Mouse (Mus musculus) G1E (cell line): ENCODE data around the gene Zdhhc1. TPM values are rescaled to one million over a fixed set of nuclear protein-coding genes. Genes with fewer than 3 reads are reported as not detected.

ENCODE experiments used
- ATAC-seq: 2 replicates; pipeline ENCODE4 v1.8.0; 2016; ENCODE audit warnings: mild to moderate bottlenecking; ENCODE audit not compliant: insufficient number of reproducible peaks, poor library complexity, low FRiP score, severe bottlenecking; ENCODE audit errors: extremely low read depth
- DNase-seq: peaks from one replicate; pipeline ENCODE4 v3.0.0; 2012; ENCODE audit warnings: low spot score
- H3K27me3 ChIP-seq: 2 replicates; pipeline ENCODE4 v1.6.1; 2012; ENCODE audit warnings: mild to moderate bottlenecking, low read length, inconsistent platforms; ENCODE audit not compliant: insufficient read depth
- H3K36me3 ChIP-seq: replicated peaks from 2 replicates; pipeline ENCODE3; 2012; ENCODE audit warnings: mild to moderate bottlenecking, inconsistent platforms
- H3K4me1 ChIP-seq: 2 replicates; pipeline ENCODE4 v1.6.1; 2012; ENCODE audit warnings: low read depth, low read length, inconsistent platforms, mixed read lengths; ENCODE audit not compliant: insufficient read depth
- H3K4me3 ChIP-seq: 2 replicates; pipeline ENCODE4 v1.5.1; 2012; ENCODE audit warnings: low read depth, mild to moderate bottlenecking, inconsistent platforms, low read length, moderate library complexity, mixed read lengths
- H3K9me3 ChIP-seq: replicated peaks from 2 replicates; pipeline ENCODE4 v1.6.1; 2012; ENCODE audit warnings: inconsistent platforms
- CTCF ChIP-seq: IDR thresholded peaks from 2 replicates; pipeline ENCODE4 v1.5.1; 2012; ENCODE audit warnings: low read depth, low read length, inconsistent platforms, mixed read lengths
- GATA1 ChIP-seq: IDR thresholded peaks from 2 replicates; pipeline ENCODE4 v1.6.1; 2012; ENCODE audit warnings: borderline replicate concordance, low read length, inconsistent platforms, mixed read lengths
- GATA2 ChIP-seq: IDR thresholded peaks from 2 replicates; pipeline ENCODE4 v1.6.1; 2012; ENCODE audit warnings: low read depth, low read length, inconsistent platforms, borderline replicate concordance
- POLR2AphosphoS5 ChIP-seq: IDR thresholded peaks from 2 replicates; pipeline ENCODE4 v1.6.1; 2012; ENCODE audit warnings: low read depth, low read length, inconsistent platforms; ENCODE audit not compliant: insufficient replicate concordance
- TAL1 ChIP-seq: conservative IDR thresholded peaks from 2 replicates; pipeline ENCODE4 v1.6.1; 2012; ENCODE audit warnings: low read depth, low read length, inconsistent platforms, mixed read lengths
- polyA plus RNA-seq: library from polyadenylated mRNA; stranded (reverse); fragments of >175 nt; gene quantifications from 2 replicates; pipeline ENCODE4 v1.2.3, GENCODE M21; 2012
- total RNA-seq, 2 experiments: library from RNA; stranded (forward) in 1 of 2; stranded (reverse) in 1 of 2; fragments of 200-1000 nt in 1 of 2; fragments of >200 nt in 1 of 2; fragmentation: Nextera tagmentation in 1 of 2; gene quantifications; 2 replicates each; pipeline ENCODE4 v1.2.3; 2014 to 2017

Gene Zdhhc1
- total and polyA plus RNA-seq, 3 experiments, result 0.02 to 0.16 TPM; not detected in 1

- Histone ChIP-seq H3K4me3 (no peak overlapping the region), H3K27me3 (peaks cover 52% of the 10 kb centered on the region), H3K9me3 (no peaks in the 10 kb centered on the region), H3K4me1 (peaks cover 27% of the 10 kb centered on the region), H3K36me3 (no peaks in the 10 kb centered on the region)
- TF ChIP-seq CTCF (no peak), TAL1 (no peak), GATA2 (no peak), POLR2AphosphoS5 (no peak), GATA1 (no peak)
- ATAC-seq (no peak), DNase-seq (no peak)
Observed at GRCm38 (mm10) chr8:105514194-105514593, 17.5 kb upstream of the Zdhhc1 start.

DNA sequence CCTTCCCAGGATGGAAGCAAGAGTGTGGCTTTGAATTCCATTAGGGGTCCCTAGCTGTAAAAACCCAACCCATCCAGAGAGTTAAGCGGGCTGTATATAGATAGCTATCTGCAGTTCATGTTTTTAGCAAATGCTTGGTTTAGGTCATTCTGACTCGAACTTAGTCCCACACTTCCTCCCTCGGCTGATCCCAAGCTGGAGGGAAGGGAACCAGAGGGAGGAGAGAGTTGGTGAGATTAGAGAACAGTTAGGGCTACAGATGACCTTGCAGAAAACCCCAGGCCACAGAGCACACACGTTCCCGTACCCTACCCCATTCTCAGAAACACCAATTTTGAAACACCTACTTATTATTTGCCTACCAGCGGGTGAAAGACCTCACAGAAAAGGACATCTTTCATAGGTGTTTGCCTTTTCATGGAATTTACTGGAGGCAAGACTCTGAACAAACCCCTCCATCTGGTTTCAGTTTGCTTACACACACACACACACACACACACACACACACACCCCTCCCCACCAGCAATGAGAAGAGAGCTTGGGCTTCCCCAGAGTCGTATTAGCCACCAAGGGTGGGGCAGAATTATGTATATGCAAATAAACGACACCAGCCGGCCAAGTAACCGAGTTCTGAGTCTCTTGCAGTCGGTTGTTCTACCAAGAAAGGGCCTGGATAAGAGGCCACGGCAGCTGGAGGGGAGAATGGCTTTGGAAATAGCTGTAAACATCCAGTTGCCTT lies 13.5 kb upstream of the Zdhhc1 start:
- no peak for ATAC-seq
- H3K4me3 ChIP-seq, result no peak overlapping the region

DNA sequence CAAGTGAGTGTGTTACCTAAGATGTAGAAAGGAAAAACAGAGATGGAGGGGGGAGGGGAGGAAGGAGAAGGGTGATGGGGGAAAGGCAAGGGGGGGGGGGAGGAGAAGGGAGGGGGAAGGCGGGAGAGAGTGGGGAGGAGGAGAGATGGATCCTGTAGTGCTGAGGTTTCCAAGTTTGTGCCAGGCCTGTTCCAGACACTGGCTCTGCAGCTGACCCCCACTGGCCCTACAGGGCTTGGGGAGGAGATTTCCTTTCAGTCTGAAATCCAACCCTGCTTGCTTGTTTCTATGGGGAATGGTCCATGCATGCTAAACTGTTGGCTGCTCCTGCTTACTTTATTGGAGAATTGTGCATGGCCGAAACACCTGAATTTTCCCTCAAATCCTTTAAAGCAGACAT lies 12.1 kb upstream of the Zdhhc1 start:
- Histone ChIP-seq H3K36me3 (no peaks in the 10 kb centered on the region), H3K27me3 (peaks cover 40% of the 10 kb centered on the region), H3K4me3 (no peak overlapping the region), H3K9me3 (no peaks in the 10 kb centered on the region), H3K4me1 (peaks cover 7% of the 10 kb centered on the region)
- ATAC-seq, result no peak
- no peak for DNase-seq
- no peak for TF ChIP-seq TAL1
- no peak for TF ChIP-seq CTCF
- TF ChIP-seq POLR2AphosphoS5, result no peak
- TF ChIP-seq GATA1, result no peak
- TF ChIP-seq GATA2, result no peak

More for the DNA sequence above, 13.5 kb upstream of the Zdhhc1 start:
- DNase-seq, result no peak
- TF ChIP-seq POLR2AphosphoS5 (no peak), GATA2 (no peak), GATA1 (no peak), CTCF (no peak), TAL1 (no peak)
- H3K9me3 ChIP-seq, result no peaks in the 10 kb centered on the region
- H3K27me3 ChIP-seq, result peaks cover 42% of the 10 kb centered on the region
- H3K36me3 ChIP-seq, result no peaks in the 10 kb centered on the region
- H3K4me1 ChIP-seq, result peaks cover 7% of the 10 kb centered on the region

GRCm38 (mm10) chr8:105506977-105507376 lies 10.3 kb upstream of the Zdhhc1 start:
- Histone ChIP-seq H3K27me3 (peaks cover 44% of the 10 kb centered on the region), H3K4me3 (no peak overlapping the region), H3K36me3 (no peaks in the 10 kb centered on the region), H3K4me1 (peaks cover 4% of the 10 kb centered on the region), H3K9me3 (no peaks in the 10 kb centered on the region)
- DNase-seq (no peak), ATAC-seq (no peak)
- TF ChIP-seq GATA2 (no peak), TAL1 (no peak), CTCF (no peak), GATA1 (no peak), POLR2AphosphoS5 (no peak)

DNA sequence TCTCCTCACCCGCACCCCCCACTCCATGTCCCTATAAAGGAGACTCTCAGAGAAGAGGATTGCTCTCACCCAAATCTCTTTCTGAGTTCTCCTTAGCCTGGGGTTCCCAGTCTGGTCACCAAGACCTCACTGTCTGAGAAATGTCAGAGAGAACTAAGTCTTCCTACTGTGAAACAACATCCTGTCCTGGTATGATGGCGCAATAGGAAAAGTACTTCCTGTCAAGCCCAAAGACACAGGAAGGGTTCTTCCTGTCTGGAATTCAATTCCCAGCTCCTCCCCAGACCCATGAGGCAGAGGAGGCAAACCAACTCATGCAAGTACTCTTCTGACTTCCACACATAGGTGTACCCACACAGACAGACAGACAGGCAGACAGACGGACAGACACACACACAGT lies 7.9 kb upstream of the Zdhhc1 start:
- Histone ChIP-seq H3K36me3 (no peaks in the 10 kb centered on the region), H3K9me3 (no peaks in the 10 kb centered on the region), H3K4me1 (no peaks in the 10 kb centered on the region), H3K27me3 (peaks cover 41% of the 10 kb centered on the region), H3K4me3 (no peak overlapping the region)
- ATAC-seq (no peak), DNase-seq (no peak)
- no peak for TF ChIP-seq GATA1
- no peak for TF ChIP-seq CTCF
- TF ChIP-seq TAL1, result no peak

- ATAC-seq, result no peak
- no peaks in the 10 kb centered on the region for H3K36me3 ChIP-seq
- no peaks in the 10 kb centered on the region for H3K9me3 ChIP-seq
- H3K27me3 ChIP-seq, result peaks cover 23% of the 10 kb centered on the region
- no peak overlapping the region for H3K4me3 ChIP-seq
- no peaks in the 10 kb centered on the region; the same call in 1 of the 2 replicates for H3K4me1 ChIP-seq
- no peak for TF ChIP-seq GATA2
- no peak for TF ChIP-seq TAL1
- no peak for TF ChIP-seq GATA1
- TF ChIP-seq POLR2AphosphoS5, result no peak
- no peak for TF ChIP-seq CTCF
- no peak for DNase-seq
Observed at GRCm38 (mm10) chr8:105499787-105500186, 3.1 kb upstream of the Zdhhc1 start.
